Mouse (Mus musculus) layer of hippocampus, postnatal 10 days (tissue): ENCODE measurements around the gene Mtfp1. TPM values are rescaled to one million over a fixed set of nuclear protein-coding genes. Genes with fewer than 3 reads are reported as not detected.
"Not testable (repeated sequence)": the region's sequence is repeated elsewhere in the genome, so short reads cannot be mapped to it uniquely, and the experiment has no call there.

Experiments
- DNase-seq, 2 experiments: peaks; one replicate each; pipeline ENCODE4 v3.0.0; 2021; ENCODE audit warnings: low spot score in 2 of 2
- total RNA-seq, 2 experiments: library from RNA; stranded (reverse); gene quantifications; 2 replicates each; pipeline ENCODE4 v1.2.3; 2021

Mtfp1 gene
- total RNA-seq, 2 experiments from 2014 or later: 62.5 to 66.0 TPM

- no peak for DNase-seq
These were observed 21.4 kb upstream of the Mtfp1 start for GRCm38 (mm10) chr11:4116458-4117141.

- no peak for DNase-seq
These were observed 20.2 kb upstream of the Mtfp1 start for GRCm38 (mm10) chr11:4115407-4115806.

- DNase-seq: not testable (repeated sequence)
These were observed 19.3 kb upstream of the Mtfp1 start for GRCm38 (mm10) chr11:4114541-4114940.

GRCm38 (mm10) chr11:4113970-4114369, 18.7 kb upstream of the Mtfp1 start:
- no peak for DNase-seq

- DNase-seq: no peak
These were observed 18.3 kb upstream of the Mtfp1 start for GRCm38 (mm10) chr11:4113496-4113895.

GRCm38 (mm10) chr11:4112861-4113260, 17.6 kb upstream of the Mtfp1 start:
- no peak for DNase-seq

DNA sequence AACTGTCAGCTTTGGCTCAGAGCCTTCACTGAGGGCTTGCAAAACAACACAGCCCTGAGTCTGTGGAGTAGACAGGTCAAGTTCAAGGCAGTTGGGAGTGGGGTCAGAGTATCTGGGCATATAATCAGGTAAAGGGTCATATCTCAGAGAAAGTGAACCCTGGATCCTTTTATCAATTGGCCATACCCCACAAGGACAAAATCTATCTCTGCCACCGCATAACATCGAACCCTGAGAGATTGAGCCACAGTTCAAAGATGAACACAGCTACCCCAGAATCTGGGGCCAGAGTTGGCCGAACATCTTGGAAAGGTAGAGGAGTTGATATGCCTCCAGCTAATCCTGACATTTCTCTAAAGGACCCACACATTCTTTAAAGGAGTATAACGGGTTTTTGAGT, 16.8 kb upstream of the Mtfp1 start:
- no peak for DNase-seq

DNA sequence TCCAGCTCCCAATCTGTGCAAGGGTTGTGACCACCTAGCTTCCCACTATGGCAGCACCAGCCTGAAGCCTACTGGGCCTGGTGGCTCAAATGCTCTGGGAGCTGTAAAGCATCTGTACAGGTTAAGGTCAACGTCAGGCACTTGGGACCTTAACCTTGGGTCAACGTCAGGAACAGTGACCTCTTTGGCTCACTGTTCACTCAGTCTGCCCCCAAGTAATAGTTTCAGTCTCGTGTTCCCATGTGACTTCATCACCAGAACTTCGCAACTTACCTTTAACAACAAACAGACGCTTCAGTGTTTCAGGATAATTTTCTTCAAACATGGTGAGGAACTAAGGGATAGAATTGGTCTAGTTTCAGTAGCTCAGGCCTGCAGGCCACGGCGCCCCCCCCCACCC, 13.4 kb upstream of the Mtfp1 start:
- no peak for DNase-seq

- DNase-seq: not testable (repeated sequence)
These were observed 12.7 kb upstream of the Mtfp1 start for GRCm38 (mm10) chr11:4107901-4108300.

GRCm38 (mm10) chr11:4105444-4105843, 10.2 kb upstream of the Mtfp1 start:
- no peak for DNase-seq

DNA sequence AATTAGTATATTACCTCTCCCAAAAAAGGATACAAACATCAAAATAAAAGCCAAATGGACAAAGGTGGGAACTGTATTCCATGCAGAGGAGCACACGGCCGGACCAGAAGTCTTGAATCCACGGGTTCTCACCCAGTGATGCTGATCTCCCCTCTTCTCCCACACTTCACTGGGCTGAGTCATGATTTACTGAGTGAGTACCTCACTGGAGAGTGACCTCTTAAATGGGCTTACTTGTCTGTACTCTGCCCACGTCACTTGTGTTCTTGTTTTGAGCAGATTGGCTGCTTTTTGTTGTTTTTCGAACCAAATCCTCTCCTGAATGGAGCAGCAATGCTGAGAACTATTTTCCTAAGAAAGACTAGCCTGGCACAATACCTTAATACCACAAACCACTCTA, 9.7 kb upstream of the Mtfp1 start:
- DNase-seq: no peak

GRCm38 (mm10) chr11:4103522-4103921, 8.3 kb upstream of the Mtfp1 start:
- no peak for DNase-seq

- DNase-seq: no peak
These were observed 6.6 kb upstream of the Mtfp1 start for GRCm38 (mm10) chr11:4101851-4102250.

DNA sequence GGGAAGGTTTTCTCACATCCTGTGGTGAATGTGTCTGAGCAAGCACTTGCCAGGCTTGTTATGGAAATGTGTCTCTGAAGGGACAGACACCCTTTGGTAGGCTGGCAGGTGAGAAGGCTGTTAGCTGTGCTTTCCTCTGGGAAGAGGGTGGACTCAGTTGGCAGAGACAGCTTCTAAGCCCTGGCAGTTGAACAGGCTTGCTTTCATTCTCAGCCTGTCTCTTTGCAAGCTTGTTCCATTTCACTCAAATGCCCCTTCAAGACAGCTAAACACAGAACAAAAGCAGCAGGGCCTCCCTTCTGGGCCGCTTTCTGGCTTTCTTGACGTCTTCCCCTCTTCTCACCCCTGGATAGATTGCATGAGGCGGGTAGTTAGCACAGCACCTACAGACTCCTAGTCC, 4.2 kb upstream of the Mtfp1 start:
- DNase-seq: peak in 1 of 2 experiments; percentile 42

GRCm38 (mm10) chr11:4098816-4099215, 3.6 kb upstream of the Mtfp1 start:
- DNase-seq: no peak

DNA sequence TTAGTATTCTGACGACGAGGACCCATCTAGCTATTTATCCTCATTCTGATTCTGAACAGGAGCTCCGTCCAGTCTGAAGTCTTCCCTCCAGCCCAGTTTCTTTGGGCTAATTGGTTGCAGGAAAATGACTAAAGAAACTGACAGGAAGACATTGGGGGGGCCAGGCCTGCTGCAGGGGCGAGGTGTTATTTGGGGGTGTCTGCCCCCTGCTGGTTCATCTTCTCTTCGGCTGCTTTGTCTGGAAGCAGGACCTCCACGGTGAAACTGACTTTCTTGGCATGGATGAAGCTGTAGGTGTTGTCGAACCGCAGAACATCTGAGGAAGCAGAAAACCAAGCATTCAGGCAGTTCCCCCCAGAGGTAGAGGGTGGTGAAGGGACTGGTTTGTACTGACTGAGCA, 2.9 kb upstream of the Mtfp1 start:
- DNase-seq: no peak

- DNase-seq: peak; percentile 36 to 38
These were observed 1.9 kb upstream of the Mtfp1 start for GRCm38 (mm10) chr11:4097091-4097621.

DNA sequence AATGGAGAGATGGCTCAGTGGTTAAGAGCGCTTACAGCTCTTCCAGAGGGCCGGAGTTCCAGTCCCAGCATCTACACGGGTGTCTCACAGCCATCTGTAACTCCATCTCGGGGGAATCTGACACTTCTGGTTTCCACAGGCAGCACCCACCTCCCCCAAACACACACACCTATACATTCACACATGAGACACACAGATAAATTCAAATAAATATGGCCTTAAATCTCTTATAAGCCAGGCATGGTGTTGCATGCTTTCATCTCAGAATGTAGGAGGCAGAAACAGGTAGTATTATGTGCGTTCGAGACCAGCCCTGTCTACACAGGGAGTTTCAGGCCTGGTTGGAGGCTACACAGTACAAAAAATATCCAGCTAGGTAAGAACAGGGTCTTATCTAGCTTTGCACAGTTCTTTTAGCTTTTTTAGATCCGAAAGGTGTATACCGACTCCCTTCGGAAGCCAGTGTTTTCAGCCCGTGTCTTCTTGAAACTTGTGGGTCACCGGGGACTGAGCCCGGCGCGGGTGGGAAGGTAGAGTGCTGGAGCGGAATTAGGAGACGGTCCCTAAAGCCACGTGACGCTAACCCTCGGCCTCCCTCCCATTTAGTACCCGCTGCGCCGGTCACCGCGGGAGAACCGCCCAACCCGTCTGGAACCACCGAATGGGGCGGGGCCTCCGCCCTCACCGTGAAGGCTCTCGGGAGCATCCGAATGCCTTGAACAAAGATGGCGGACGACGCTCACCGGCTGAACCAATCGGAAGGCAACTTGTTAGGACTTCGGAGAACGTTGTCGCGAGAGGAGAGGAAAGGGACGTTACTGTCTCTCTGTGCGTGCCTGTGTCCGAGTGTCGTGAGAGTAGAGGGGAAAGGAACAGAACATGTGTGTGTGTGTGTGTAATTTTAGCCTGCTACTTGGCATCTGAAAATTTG, 1.1 kb upstream of the Mtfp1 start:
- DNase-seq: peak; percentile 96 to 98

DNA sequence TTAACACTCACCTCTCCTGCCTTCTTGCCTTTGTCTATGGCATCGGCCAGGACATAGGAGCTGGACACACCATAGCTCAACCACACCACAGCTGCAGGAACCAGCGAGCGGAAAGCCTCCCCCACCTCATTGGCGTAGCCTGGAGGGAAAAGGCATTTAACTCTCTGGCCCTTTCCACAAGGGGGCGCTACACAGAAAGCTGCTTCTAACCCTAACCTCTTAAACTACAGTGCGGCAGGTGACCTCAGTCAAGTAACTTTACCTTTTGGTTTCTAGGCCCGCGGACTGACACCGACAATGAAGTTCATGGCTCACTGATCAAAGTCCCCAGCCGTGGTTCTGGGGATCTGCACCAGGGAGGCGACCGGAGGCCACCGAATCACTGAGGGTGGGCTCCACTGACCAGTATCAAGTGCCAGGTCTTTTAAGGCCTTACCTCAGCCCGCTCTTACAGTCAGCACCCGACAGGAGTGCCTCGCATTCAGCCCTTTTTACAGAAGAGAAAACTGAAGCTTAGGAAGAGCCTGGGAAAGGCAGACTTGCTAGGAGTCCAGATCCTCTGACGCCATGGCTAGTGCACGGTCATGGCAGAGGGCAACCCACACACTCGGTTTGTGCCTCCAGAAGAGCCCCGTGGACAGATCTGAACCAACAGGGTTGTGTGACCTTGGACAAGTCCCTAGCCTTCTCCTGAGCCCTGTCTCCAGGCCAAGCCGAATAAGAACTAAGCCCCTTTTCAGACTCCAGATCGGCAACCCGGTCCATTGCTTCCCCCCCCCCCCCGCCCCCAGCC, 671 bp downstream of the Mtfp1 start:
- peak; percentile 77 to 84 for DNase-seq

DNA sequence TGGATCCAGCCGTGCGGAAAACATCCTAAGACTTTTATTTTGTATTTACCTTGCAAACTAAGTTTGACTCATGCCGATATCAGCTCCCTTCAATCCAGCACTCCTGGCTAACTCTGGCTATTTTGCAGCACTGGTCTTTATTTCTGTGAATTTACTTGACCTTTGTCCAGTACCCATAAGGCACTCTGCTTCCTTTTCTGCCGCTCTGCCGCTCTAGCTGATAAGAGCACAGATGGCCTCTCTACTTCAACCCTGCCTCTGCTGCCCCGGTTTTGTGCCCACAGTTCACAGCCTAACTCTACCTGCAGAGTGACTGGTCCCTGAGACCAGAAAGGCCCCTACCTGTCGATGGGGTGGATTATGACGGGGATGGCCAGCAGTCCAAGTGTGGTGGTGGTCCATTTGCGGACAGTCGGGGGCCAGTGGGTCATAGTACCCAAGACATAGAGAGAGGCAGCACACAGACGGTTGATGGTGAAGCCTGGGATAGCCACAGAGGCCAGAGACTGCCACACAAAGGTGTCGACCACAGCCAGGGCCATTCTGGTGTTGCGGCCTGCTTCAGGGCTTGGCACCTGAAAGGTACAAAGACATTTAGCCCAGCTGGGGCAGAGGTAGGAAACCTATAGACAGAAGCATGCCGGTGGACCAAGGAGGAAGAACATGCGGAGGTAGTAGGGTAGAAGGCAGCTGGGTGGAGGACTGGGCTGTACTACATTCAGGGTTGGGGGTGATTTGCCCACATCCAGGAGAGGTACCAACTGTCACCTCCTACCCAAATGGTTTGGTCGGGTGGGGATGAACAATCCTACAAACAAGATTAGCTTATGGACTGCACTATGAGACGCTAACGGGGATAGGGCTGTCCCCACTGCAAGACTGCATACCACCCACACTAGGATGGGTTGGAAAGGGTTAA, 1.5 kb downstream of the Mtfp1 start:
- DNase-seq: no peak
